Mouse (Mus musculus) splenic B cell, adult 2 months (primary cell): Measurements from ENCODE around the gene Alox12b.

ENCODE experiments used
- DNase-seq: peaks from one replicate; pipeline ENCODE4 v3.0.0-alpha.2; 2011; ENCODE audit warnings: low read depth, low spot score
- H3K27me3 ChIP-seq: 2 replicates; pipeline ENCODE4 v1.6.1; 2012; ENCODE audit warnings: mild to moderate bottlenecking, low read length, moderate library complexity, mixed read lengths; ENCODE audit not compliant: control insufficient read depth, poor library complexity, insufficient read depth, severe bottlenecking
- H3K36me3 ChIP-seq: 2 replicates; pipeline ENCODE4 v1.6.1; 2012; ENCODE audit warnings: mild to moderate bottlenecking, low read length, moderate library complexity, mixed read lengths; ENCODE audit not compliant: control insufficient read depth, poor library complexity, insufficient read depth, severe bottlenecking

Gene Alox12b

DNA sequence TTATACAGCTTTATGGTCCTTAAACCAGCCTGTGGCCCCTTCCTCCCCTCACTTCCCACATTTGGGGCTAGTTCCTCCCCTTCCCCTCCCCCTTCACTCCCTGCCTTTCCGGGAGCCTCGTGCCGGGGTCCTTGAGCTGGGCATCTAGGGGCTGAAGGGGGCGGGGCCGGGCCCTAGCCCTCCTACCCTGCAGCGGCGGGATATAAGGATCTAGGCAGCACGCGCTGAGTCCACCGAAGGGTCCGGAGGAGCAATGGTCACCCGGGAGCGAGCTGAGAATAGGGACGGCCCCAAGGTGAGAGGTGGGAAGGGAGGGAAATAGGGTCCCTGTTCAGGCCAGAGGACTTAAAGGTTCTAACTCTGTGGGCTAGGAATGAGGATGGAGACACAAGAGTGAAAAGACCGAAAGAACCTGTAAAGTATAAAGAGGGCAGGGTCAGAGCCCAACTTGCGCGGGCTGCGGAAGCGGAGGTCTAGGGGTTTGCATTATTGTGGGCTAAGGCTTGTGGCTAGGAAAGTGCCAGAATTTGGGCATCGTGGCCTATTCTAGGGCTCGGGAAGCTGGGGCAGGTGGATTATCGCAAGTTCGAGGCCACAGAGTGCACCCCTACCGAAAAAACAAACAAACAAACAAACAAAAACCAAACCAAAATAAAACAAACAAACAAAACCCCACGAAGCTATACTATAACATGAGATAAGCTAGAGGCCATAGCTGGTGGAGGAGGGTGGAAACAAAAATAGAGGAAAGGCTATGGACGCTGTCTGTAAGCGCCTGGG is 36.4 kb upstream of the Alox12b start, which contains the start of gene Hes7:
Gene Hes7 (plus strand): TSS at position 184 of the 780 bp plus-strand sequence.
- peak; percentile 40 for DNase-seq
- Histone ChIP-seq H3K27me3 (no peaks in the 10 kb centered on the region), H3K36me3 (no peaks in the 10 kb centered on the region)

DNA sequence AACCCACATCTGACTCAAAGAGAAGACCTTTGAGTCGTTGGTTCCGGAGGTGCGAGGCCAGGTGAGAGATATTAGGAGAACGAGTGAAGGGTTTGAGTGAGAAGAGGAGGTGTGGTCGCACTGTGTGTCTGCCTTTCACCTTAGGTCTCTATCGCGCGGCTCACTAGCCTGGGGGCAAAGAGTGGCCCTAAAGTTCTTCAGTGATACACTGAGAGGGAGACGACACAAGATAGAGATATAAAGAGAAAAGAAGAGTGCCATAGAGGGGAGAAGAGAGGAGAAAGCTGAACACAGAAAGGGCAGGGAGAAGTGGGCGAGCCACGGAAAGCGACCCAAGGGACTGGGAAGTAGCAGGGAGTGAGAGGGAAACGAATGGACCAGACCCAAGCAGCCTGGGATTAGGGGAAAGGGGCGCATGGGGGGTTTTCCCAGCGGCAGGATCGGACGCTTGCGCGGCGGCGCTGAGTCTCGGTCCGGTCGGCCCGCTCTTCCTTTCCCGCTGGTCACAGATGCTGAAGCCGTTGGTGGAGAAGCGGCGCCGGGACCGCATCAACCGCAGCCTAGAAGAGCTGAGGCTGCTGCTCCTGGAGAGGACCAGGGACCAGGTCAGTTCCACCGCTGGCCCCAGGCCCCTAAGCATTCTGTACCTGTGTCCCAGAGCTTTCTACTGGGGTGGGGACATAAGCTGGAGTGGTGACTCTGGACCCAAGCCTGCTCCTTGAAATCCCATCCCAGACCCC is 35.6 kb upstream of the Alox12b start:
- DNase-seq = peak; percentile 40
- Histone ChIP-seq H3K27me3 (no peaks in the 10 kb centered on the region), H3K36me3 (no peaks in the 10 kb centered on the region)

DNA sequence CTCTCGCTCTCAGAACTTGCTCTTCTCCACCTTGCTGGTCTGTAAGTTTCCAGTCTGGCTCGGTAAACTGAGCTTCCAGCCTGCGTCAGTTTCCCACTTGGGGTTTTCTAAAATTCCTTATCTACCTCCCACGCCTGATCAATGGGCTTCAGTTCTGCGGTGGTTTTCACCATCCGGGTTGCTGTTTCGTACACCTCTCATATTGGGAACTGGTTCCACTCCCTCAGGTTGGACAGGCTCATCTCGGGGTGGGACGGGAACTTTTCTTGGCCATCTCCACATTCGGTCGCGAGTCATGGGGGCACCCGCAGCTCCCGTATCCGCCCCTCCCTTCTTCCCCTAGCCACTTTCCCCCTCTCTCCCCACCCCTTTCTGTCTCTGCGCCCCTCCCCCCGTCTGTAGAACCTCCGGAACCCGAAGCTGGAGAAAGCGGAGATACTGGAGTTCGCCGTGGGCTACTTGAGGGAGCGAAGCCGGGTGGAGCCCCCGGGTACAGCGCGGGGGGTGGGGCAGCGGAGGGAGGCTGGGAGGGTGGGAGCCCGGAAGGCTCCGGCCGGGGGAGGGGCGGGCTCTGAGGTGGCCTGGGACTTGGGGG is 35.0 kb upstream of the Alox12b start:
- H3K36me3 ChIP-seq = no peaks in the 10 kb centered on the region
- no peaks in the 10 kb centered on the region for H3K27me3 ChIP-seq
- DNase-seq = no peak

- DNase-seq = peak; percentile 86
- H3K36me3 ChIP-seq = no peaks in the 10 kb centered on the region
- H3K27me3 ChIP-seq = no peaks in the 10 kb centered on the region
These were observed 34.3 kb upstream of the Alox12b start, which contains the start of gene 9130213A22Rik for GRCm38 (mm10) chr11:69122336-69122951. TSS of gene 9130213A22Rik (minus strand) at chr11:69122589.

GRCm38 (mm10) chr11:69123056-69123692 is 33.6 kb upstream of the Alox12b start:
- DNase-seq = peak; percentile 92
- H3K36me3 ChIP-seq = no peaks in the 10 kb centered on the region
- no peaks in the 10 kb centered on the region for H3K27me3 ChIP-seq

GRCm38 (mm10) chr11:69123693-69124497 is 32.9 kb upstream of the Alox12b start:
- Histone ChIP-seq H3K36me3 (no peaks in the 10 kb centered on the region), H3K27me3 (no peaks in the 10 kb centered on the region)
- DNase-seq = peak; percentile 87

DNA sequence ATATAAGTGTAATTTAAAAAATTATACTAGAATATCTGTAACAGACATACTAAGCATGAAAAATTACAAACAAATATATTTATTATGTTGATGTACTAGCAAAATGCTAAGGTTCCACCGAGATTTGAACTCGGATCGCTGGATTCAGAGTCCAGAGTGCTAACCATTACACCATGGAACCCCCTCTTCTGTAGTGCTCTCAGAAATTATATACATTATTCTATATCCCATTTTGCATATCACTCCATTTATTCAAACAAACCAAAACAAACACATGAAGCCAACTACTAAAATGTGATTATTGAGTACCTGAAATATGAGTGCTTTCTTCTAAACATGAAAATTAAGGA is 32.3 kb upstream of the Alox12b start:
- Histone ChIP-seq H3K27me3 (no peaks in the 10 kb centered on the region), H3K36me3 (no peaks in the 10 kb centered on the region)
- DNase-seq = peak; percentile 89

- DNase-seq = peak; percentile 93
- H3K27me3 ChIP-seq = no peaks in the 10 kb centered on the region
- H3K36me3 ChIP-seq = no peaks in the 10 kb centered on the region
These were observed 31.5 kb upstream of the Alox12b start for GRCm38 (mm10) chr11:69125041-69125851.

GRCm38 (mm10) chr11:69125852-69125918 is 31.1 kb upstream of the Alox12b start, which contains the start of gene Aloxe3:
TSS of gene Aloxe3 (plus strand) at chr11:69125896.
- Histone ChIP-seq H3K27me3 (no peaks in the 10 kb centered on the region), H3K36me3 (no peaks in the 10 kb centered on the region)
- DNase-seq = no peak

DNA sequence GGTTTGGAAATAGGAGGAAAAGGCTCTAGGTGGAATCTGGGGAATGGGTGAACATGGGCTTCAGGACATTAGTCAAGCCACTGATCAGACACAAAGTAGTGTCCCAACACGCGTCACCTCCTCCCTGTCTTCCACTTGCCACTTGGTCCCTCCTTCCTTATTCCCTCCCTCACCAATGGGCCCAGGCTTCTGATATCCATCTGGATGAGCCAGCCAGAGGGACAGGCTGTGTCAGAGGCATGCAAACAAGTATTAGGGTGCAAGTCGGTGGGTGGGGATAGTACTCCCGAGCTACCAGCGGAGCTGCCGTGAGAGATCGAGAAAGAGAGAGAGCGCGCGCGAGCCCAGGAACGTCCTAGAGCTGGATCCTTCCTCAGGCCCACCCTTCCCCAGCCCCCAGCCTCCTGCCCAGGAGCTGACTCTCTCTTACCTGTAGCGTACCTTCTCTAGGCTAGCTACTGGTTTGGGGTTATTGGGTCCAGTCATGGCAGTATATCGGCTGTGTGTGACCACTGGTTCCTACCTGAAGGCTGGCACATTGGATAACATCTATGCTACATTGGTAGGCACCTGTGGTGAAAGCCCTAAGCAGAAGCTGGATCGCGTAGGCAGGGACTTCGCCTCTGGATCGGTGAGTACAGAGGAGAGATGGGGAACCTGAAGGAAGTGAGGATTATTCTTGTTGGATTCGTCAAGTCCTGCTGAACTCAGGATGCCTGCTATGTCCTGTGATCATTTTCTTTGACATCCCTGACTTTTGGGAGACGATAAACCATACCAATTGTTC is 30.7 kb upstream of the Alox12b start:
- Histone ChIP-seq H3K36me3 (no peaks in the 10 kb centered on the region), H3K27me3 (no peaks in the 10 kb centered on the region)
- DNase-seq = no peak

DNA sequence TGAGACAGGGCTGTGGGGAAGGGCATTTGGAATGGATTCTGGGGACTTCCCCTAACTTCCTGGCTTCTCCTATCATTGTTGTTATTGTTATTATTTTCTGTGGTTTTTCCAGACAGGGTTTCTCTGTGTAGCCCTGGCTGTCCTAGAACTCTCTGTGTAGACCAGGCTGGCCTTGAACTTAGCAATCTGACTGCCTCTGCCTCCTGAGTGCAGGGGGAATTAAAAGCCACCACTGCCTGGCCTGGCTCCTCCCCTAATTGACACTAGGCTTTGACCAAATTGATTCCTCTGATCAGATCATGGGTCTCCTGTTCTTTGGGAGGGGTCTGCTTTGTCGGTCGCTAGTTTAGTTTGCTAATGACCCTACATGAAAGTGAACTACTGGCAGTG is 30.1 kb upstream of the Alox12b start:
- no peaks in the 10 kb centered on the region for H3K36me3 ChIP-seq
- DNase-seq = peak; percentile 29
- no peaks in the 10 kb centered on the region for H3K27me3 ChIP-seq

DNA sequence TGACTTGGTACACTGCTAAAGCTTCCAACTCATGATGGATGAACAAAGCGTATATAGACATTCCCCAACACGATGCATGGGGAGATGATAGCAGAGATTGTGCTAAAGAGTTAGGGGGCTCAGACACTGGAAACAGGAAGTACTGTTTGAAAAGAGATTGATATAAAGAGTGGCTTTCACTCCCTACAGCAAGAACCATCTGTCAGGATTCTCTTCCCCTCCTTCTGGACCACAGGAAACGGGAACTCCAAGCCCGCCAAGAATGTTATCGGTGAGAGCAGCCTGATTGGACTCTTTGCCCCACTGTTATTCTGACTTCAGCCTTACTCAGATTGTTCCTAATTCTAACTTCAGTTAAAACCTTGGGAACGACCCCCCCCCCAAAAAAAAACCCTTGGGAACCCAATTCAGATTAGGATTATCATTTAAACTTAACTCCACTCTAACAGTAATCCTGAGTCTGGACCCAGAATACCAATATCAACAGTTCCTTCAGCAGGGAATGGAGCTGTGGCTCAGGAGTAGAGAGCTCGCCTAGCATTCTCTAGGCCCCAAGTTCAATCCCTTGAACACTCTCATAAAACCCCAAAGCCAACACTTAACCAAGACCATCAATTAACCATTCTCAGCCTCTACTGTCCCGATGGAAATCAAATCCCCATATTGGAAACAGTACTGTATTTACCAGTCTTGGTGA is 28.2 kb upstream of the Alox12b start:
- no peaks in the 10 kb centered on the region for H3K36me3 ChIP-seq
- DNase-seq = no peak
- H3K27me3 ChIP-seq = no peaks in the 10 kb centered on the region

DNA sequence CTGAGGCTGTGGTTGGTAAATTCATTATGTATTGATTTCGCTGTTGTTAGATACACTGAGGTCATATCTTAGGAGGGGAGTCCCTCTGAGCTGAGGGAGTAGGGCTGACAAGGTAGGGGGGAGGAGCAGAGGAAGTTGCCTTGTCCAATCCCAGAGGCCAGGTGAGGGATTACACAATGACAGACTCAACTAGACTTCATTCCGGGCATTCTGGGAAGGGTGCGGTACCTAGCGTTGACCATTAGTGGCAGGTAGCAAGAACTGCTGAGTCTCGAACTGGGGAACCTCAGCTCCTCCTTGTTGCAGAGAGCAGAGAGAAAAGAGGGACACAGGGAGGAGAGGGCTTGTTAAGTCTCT is 23.2 kb upstream of the Alox12b start:
- DNase-seq = peak; percentile 48
- H3K36me3 ChIP-seq = no peaks in the 10 kb centered on the region
- no peaks in the 10 kb centered on the region for H3K27me3 ChIP-seq
